Mouse (Mus musculus) liver, embryonic 15.5 days (tissue): Measurements from ENCODE around the gene Srgn. TPM values are rescaled to one million over a fixed set of nuclear protein-coding genes. Genes with fewer than 3 reads are reported as not detected.

Experiments
- ATAC-seq: fragments of 200-750 bp; cut with Nextera tagmentation; 2 replicates; pipeline ENCODE4 v1.8.0; 2017; ENCODE audit warnings: moderate number of reproducible peaks, mild to moderate bottlenecking, moderate library complexity; ENCODE audit not compliant: insufficient read depth
- H3K27ac ChIP-seq: fragments of 300-500 bp; sonication (generic); replicated peaks from 2 replicates; pipeline ENCODE4 v1.5.1; 2015; ENCODE audit warnings: mild to moderate bottlenecking, inconsistent platforms
- H3K27me3 ChIP-seq: fragments of 300-500 bp; sonication (generic); 2 replicates; pipeline ENCODE4 v1.6.1; 2015; ENCODE audit warnings: mild to moderate bottlenecking, inconsistent platforms
- H3K36me3 ChIP-seq: fragments of 300-500 bp; sonication (generic); replicated peaks from 2 replicates; pipeline ENCODE4 v1.6.1; 2015; ENCODE audit warnings: moderate library complexity, mild to moderate bottlenecking, inconsistent platforms
- H3K4me1 ChIP-seq: fragments of 300-500 bp; sonication (generic); replicated peaks from 2 replicates; pipeline ENCODE4 v1.6.1; 2015; ENCODE audit warnings: inconsistent platforms
- H3K4me2 ChIP-seq: fragments of 300-500 bp; sonication (generic); 2 replicates; pipeline ENCODE4 v1.6.1; 2015; ENCODE audit warnings: moderate library complexity, mild to moderate bottlenecking, inconsistent platforms
- H3K4me3 ChIP-seq: fragments of 300-500 bp; sonication (generic); replicated peaks from 2 replicates; pipeline ENCODE4 v1.5.1; 2015; ENCODE audit warnings: mild to moderate bottlenecking, inconsistent platforms
- H3K9ac ChIP-seq: fragments of 300-500 bp; sonication (generic); 2 replicates; pipeline ENCODE4 v1.6.1; 2015; ENCODE audit warnings: moderate library complexity, mild to moderate bottlenecking, inconsistent platforms
- H3K9me3 ChIP-seq: fragments of 300-500 bp; sonication (generic); replicated peaks from 2 replicates; pipeline ENCODE4 v1.6.1; 2016; ENCODE audit warnings: inconsistent platforms
- WGBS: fragments of 180-500 bp; shearing (Covaris S2); methylation state at CpG from one replicate; pipeline ENCODE4 v1.1.7; 2015; ENCODE audit warnings: mixed read lengths; ENCODE audit not compliant: insufficient replicate concordance; 5-methylcytosine and 5-hydroxymethylcytosine counted together
- polyA plus RNA-seq: library from polyadenylated mRNA; unstranded; fragments of >200 nt; fragmentation: Nextera tagmentation; extraction: Ambion mirVana; gene quantifications from 2 replicates; pipeline ENCODE4 v1.2.1, GENCODE M21; 2015

Gene Srgn
- polyA plus RNA-seq, 1 experiment from 2014 or later, result 79.6 TPM

DNA sequence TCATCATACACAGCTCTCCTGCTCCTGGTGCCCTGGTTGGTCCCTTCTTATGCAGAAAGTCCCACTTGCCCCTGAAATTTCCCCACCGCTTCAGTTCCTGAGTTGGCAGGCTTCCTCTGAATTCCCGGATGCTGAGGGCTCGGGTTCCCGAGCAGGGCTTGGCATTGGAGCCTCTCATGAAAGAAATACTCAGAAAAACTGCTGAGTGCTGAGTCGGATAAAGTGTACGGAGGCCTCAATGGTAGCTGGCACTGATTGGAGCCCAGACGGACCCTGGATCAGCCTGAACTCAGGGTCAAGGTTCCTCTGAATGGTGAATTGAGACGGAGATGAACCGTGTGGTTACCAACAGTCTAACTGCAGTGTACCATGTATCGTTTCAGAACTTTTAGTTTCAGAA, 19.2 kb upstream of the Srgn start:
- H3K4me3 ChIP-seq, result no peak overlapping the region
- H3K27me3 ChIP-seq, result no peaks in the 10 kb centered on the region
- H3K27ac ChIP-seq, result 0 out of 2 replicates have a peak overlapping the region, but pooled peaks have one; percentile 29
- H3K36me3 ChIP-seq, result no peaks in the 10 kb centered on the region
- H3K4me1 ChIP-seq, result peaks cover 28% of the 10 kb centered on the region
- ATAC-seq, result no peak
- no peak overlapping the region for H3K4me2 ChIP-seq
- H3K9ac ChIP-seq, result no peak overlapping the region
- 67% methylated on average over 10 of the region's 10 CpGs for WGBS
- H3K9me3 ChIP-seq, result no peaks in the 10 kb centered on the region

DNA sequence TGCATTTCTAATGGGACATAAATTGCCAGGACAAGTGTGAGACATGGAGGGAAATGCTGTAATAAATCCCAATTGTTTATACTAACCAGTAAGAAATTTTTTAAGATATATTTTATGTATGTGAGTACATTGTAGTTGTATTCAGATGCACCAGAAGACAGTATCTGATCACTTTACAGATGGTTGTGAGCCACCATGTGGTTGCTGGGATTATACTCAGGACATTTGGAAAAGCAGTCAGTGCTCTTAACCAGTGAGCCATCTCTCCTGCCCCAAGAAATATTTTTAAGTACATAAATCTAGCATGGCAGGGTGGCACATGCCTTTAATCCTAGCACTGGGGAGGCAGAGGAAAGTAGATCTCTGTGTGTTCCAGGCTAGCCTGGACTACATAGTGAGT, 18.5 kb upstream of the Srgn start:
- Histone ChIP-seq H3K4me3 (no peak overlapping the region), H3K4me1 (peaks cover 35% of the 10 kb centered on the region), H3K9me3 (no peaks in the 10 kb centered on the region), H3K36me3 (no peaks in the 10 kb centered on the region), H3K4me2 (no peak overlapping the region), H3K27me3 (no peaks in the 10 kb centered on the region), H3K9ac (no peak overlapping the region), H3K27ac (no peak overlapping the region)
- ATAC-seq, result no peak

DNA sequence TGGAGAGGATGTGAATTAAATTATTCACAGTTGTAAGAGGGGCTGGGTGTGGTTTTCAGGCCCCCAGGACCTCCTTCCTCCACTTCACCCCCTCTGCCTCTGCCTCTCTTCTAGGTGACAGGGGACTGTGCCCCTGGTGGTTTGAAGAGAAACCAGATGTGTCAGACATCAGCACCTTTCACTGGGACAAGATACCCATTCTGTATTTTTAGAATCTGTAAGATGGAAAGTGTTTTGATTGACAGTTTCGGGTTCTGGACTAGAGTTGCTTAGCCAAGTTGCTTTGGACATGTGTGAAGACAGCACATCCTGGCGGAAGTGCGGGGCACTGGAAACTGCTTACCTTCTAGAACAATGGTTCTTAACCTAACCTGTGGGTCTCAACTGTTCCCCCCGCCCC, 17.1 kb upstream of the Srgn start:
- WGBS, result 69% methylated on average over 4 of the region's 4 CpGs
- H3K4me2 ChIP-seq, result no peak overlapping the region

GRCm38 (mm10) chr10:62543399-62543808, 16.2 kb upstream of the Srgn start:
- H3K4me3 ChIP-seq, result 0 out of 2 replicates have a peak overlapping the region, but pooled peaks have one; percentile 8
- no peaks in the 10 kb centered on the region for H3K9me3 ChIP-seq
- peak; percentile 48; the same call in 1 of the 2 replicates for ATAC-seq
- H3K9ac ChIP-seq, result no peak overlapping the region
- H3K36me3 ChIP-seq, result no peaks in the 10 kb centered on the region
- peak overlapping the region; percentile 70 for H3K27ac ChIP-seq
- peak overlapping the region; percentile 15; the same call in 1 of the 2 replicates for H3K4me2 ChIP-seq
- H3K4me1 ChIP-seq, result peaks cover 28% of the 10 kb centered on the region
- 18% methylated on average over 12 of the region's 12 CpGs for WGBS
- no peaks in the 10 kb centered on the region for H3K27me3 ChIP-seq

More for the DNA sequence above, 17.1 kb upstream of the Srgn start:
- ATAC-seq, result no peak
- Histone ChIP-seq H3K9ac (no peak overlapping the region), H3K4me1 (peaks cover 30% of the 10 kb centered on the region), H3K27ac (peak overlapping the region; percentile 70; the same call in 1 of the 2 replicates), H3K4me3 (no peak overlapping the region), H3K36me3 (no peaks in the 10 kb centered on the region), H3K27me3 (no peaks in the 10 kb centered on the region), H3K9me3 (no peaks in the 10 kb centered on the region)

GRCm38 (mm10) chr10:62542928-62543327, 15.7 kb upstream of the Srgn start:
- ATAC-seq, result no peak
- no peaks in the 10 kb centered on the region for H3K27me3 ChIP-seq
- peaks cover 28% of the 10 kb centered on the region for H3K4me1 ChIP-seq
- no peaks in the 10 kb centered on the region for H3K9me3 ChIP-seq
- peak overlapping the region; percentile 70 for H3K27ac ChIP-seq
- H3K36me3 ChIP-seq, result no peaks in the 10 kb centered on the region
- 0 out of 2 replicates have a peak overlapping the region, but pooled peaks have one; percentile 8 for H3K4me3 ChIP-seq
- H3K4me2 ChIP-seq, result peak overlapping the region; percentile 15; the same call in 1 of the 2 replicates
- no peak overlapping the region for H3K9ac ChIP-seq
- 58% methylated on average over 8 of the region's 8 CpGs for WGBS

- H3K27ac ChIP-seq, result no peak overlapping the region
- H3K9ac ChIP-seq, result no peak overlapping the region
- no peaks in the 10 kb centered on the region for H3K36me3 ChIP-seq
- ATAC-seq, result no peak
- H3K27me3 ChIP-seq, result no peaks in the 10 kb centered on the region
- no peak overlapping the region for H3K4me3 ChIP-seq
- peaks cover 28% of the 10 kb centered on the region for H3K4me1 ChIP-seq
- H3K4me2 ChIP-seq, result no peak overlapping the region
- H3K9me3 ChIP-seq, result no peaks in the 10 kb centered on the region
- WGBS, result 75% methylated on average over 11 of the region's 12 CpGs
Observed at GRCm38 (mm10) chr10:62542507-62542906, 15.3 kb upstream of the Srgn start.

DNA sequence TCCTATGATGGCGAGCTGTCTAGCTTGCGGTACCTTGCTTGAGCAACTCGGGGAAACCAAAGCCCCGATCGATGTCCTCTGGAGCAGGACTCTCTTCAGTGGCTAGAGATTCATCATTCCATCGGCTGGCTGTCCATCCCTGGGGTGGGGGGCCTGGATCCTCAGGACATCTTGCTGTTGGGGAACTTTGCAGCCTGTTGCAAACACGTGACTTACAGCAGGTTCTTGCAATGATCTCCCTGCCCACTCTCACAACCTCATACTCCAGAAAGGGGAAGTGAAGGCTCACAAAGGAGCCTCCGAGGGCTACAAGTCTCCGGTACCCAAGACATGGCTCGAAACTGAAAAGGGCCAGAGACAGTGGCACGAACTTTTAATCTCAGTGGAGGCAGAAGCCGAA, 14.2 kb upstream of the Srgn start:
- WGBS, result 50% methylated on average over 12 of the region's 12 CpGs
- H3K9me3 ChIP-seq, result no peaks in the 10 kb centered on the region
- H3K4me1 ChIP-seq, result peaks cover 28% of the 10 kb centered on the region
- peak overlapping the region; percentile 16; the same call in 1 of the 2 replicates for H3K4me2 ChIP-seq
- H3K9ac ChIP-seq, result no peak overlapping the region
- no peak overlapping the region for H3K4me3 ChIP-seq
- H3K27me3 ChIP-seq, result no peaks in the 10 kb centered on the region
- H3K27ac ChIP-seq, result peak overlapping the region; percentile 55
- no peak for ATAC-seq
- H3K36me3 ChIP-seq, result no peaks in the 10 kb centered on the region

GRCm38 (mm10) chr10:62540800-62541199, 13.5 kb upstream of the Srgn start:
- Histone ChIP-seq H3K9me3 (no peaks in the 10 kb centered on the region), H3K4me2 (no peak overlapping the region), H3K27me3 (no peaks in the 10 kb centered on the region), H3K4me1 (peaks cover 28% of the 10 kb centered on the region), H3K27ac (0 out of 2 replicates have a peak overlapping the region, but pooled peaks have one; percentile 55), H3K9ac (no peak overlapping the region), H3K36me3 (no peaks in the 10 kb centered on the region), H3K4me3 (no peak overlapping the region)
- ATAC-seq, result peak; percentile 76
- WGBS, result 32% methylated on average over 3 of the region's 3 CpGs

- no peak for ATAC-seq
- Histone ChIP-seq H3K27me3 (no peaks in the 10 kb centered on the region), H3K36me3 (no peaks in the 10 kb centered on the region), H3K27ac (no peak overlapping the region), H3K4me2 (no peak overlapping the region), H3K4me1 (no peaks in the 10 kb centered on the region), H3K4me3 (no peak overlapping the region), H3K9me3 (no peaks in the 10 kb centered on the region), H3K9ac (no peak overlapping the region)
- 71% methylated on average over 7 of the region's 7 CpGs for WGBS
Observed at GRCm38 (mm10) chr10:62534509-62534908, 7.3 kb upstream of the Srgn start.

DNA sequence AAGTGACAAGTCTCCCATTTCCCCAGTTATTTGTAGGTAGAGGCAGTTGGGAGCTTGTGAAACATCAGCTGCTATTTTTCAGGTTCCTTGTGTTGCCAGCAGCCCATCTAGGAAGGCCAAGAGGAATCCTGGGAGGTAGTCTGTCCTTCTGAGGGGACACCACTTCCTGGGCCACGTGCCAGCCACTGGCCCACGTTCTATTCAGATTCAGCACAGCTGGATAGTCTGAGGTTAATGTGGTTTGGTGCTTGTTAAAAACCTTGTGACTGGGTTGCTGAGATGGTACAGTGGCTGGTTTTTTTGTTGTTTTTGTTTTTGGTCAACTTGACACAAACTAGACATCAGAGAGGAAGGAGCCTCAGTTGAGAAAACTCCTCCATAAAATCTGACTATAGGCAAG, 5.6 kb upstream of the Srgn start:
- WGBS, result 21% methylated on average over 2 of the region's 2 CpGs
- H3K4me1 ChIP-seq, result no peaks in the 10 kb centered on the region
- no peak overlapping the region for H3K4me2 ChIP-seq
- H3K9me3 ChIP-seq, result no peaks in the 10 kb centered on the region
- no peak overlapping the region for H3K27ac ChIP-seq
- no peaks in the 10 kb centered on the region for H3K27me3 ChIP-seq
- H3K9ac ChIP-seq, result no peak overlapping the region
- no peak overlapping the region for H3K4me3 ChIP-seq
- H3K36me3 ChIP-seq, result no peaks in the 10 kb centered on the region
- no peak for ATAC-seq

GRCm38 (mm10) chr10:62530183-62530582, 2.9 kb upstream of the Srgn start:
- no peak for ATAC-seq
- H3K4me1 ChIP-seq, result no peaks in the 10 kb centered on the region
- H3K36me3 ChIP-seq, result no peaks in the 10 kb centered on the region
- H3K27me3 ChIP-seq, result no peaks in the 10 kb centered on the region
- no peak overlapping the region for H3K4me3 ChIP-seq
- no peak overlapping the region for H3K9ac ChIP-seq
- no peak overlapping the region for H3K4me2 ChIP-seq
- no peaks in the 10 kb centered on the region for H3K9me3 ChIP-seq
- WGBS, result 56% methylated on average over 9 of the region's 9 CpGs
- H3K27ac ChIP-seq, result no peak overlapping the region

DNA sequence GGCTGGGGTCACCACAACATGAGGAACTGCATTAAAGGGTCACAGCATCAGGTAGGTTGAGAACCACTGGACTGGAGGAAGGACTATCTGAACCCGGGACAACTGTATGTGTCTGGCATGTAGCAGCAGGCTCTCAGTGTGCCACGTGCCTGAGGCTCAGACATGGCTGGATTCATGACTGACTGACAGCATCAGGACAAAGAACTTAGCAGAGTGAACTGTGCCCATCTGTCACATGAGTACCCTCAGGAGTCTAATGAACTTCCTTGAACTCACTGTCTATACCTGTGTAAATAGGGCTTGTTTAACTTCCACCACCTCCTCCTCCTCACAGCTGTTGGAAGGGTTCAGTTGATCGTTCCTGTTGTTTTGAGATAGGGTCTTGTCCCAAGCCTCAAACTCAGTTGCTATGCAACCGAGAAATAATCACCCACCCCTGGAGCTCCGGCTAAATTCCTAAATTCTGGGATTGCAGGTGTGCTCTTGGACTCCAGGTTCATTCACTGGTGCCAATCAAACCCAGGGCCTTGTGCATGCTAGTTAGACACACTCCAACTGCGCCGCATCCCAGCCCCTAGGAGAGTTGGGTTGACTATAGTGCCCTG, 4.8 kb downstream of the Srgn start:
- Histone ChIP-seq H3K4me2 (no peak overlapping the region), H3K4me1 (peaks cover 31% of the 10 kb centered on the region), H3K36me3 (no peaks in the 10 kb centered on the region), H3K9me3 (no peaks in the 10 kb centered on the region), H3K9ac (peak overlapping the region; percentile 15; the same call in 1 of the 2 replicates), H3K27ac (0 out of 2 replicates have a peak overlapping the region, but pooled peaks have one; percentile 66), H3K4me3 (no peak overlapping the region), H3K27me3 (no peaks in the 10 kb centered on the region)
- no peak for ATAC-seq
- 63% methylated on average over 7 of the region's 7 CpGs for WGBS
